Mouse (Mus musculus) liver (tissue): ENCODE data around the gene Rabgef1.
A peak's percentile ranks its signal among the peaks of the same experiment; 100 is the strongest.

Experiments
- DNase-seq: peaks from one replicate; pipeline ENCODE4 v3.0.0-alpha.2; 2020; ENCODE audit warnings: mixed read lengths

Rabgef1 gene

GRCm38 (mm10) chr5:130173012-130173411 is 1.4 kb downstream of the Rabgef1 start:
- DNase-seq = peak; percentile 28

- no peak for DNase-seq
Observed at GRCm38 (mm10) chr5:130177871-130178270, 6.3 kb downstream of the Rabgef1 start.

GRCm38 (mm10) chr5:130180362-130180761 is 8.8 kb downstream of the Rabgef1 start:
- DNase-seq = no peak

- DNase-seq = no peak
Observed at GRCm38 (mm10) chr5:130181740-130182540, 10.3 kb downstream of the Rabgef1 start.

- DNase-seq = no peak
Observed at GRCm38 (mm10) chr5:130182541-130182821, 10.9 kb downstream of the Rabgef1 start.

- DNase-seq = no peak
Observed at GRCm38 (mm10) chr5:130184193-130184856, 12.7 kb downstream of the Rabgef1 start.

GRCm38 (mm10) chr5:130185312-130185711 is 13.7 kb downstream of the Rabgef1 start:
- DNase-seq = no peak

- DNase-seq = peak; percentile 24
Observed at GRCm38 (mm10) chr5:130187383-130187782, 15.8 kb downstream of the Rabgef1 start.

GRCm38 (mm10) chr5:130190909-130191308 is 19.3 kb downstream of the Rabgef1 start:
- DNase-seq = no peak

GRCm38 (mm10) chr5:130191865-130192264 is 20.3 kb downstream of the Rabgef1 start:
- no peak for DNase-seq

- no peak for DNase-seq
Observed at GRCm38 (mm10) chr5:130192356-130192944, 20.9 kb downstream of the Rabgef1 start.

GRCm38 (mm10) chr5:130193760-130194159 is 22.2 kb downstream of the Rabgef1 start:
- DNase-seq = no peak

- DNase-seq = no peak
Observed at GRCm38 (mm10) chr5:130196307-130196706, 24.7 kb downstream of the Rabgef1 start.

GRCm38 (mm10) chr5:130197454-130197853 is 25.9 kb downstream of the Rabgef1 start:
- no peak for DNase-seq

- no peak for DNase-seq
Observed at GRCm38 (mm10) chr5:130197981-130198380, 26.4 kb downstream of the Rabgef1 start.

GRCm38 (mm10) chr5:130200233-130201029 is 28.8 kb downstream of the Rabgef1 start:
- DNase-seq = no peak

- DNase-seq = no peak
Observed at GRCm38 (mm10) chr5:130203948-130204347, 32.4 kb downstream of the Rabgef1 start.

GRCm38 (mm10) chr5:130204560-130204959 is 33.0 kb downstream of the Rabgef1 start:
- DNase-seq = no peak

- DNase-seq = no peak
Observed at GRCm38 (mm10) chr5:130205441-130206023, 33.9 kb downstream of the Rabgef1 start.

- DNase-seq = no peak
Observed at GRCm38 (mm10) chr5:130207299-130207698, 35.7 kb downstream of the Rabgef1 start.

GRCm38 (mm10) chr5:130212956-130213355 is 41.4 kb downstream of the Rabgef1 start:
- no peak for DNase-seq

- DNase-seq = no peak
Observed at GRCm38 (mm10) chr5:130216781-130217180, 45.2 kb downstream of the Rabgef1 start, which contains the start of gene Tmem248. Gene Tmem248 (plus strand): TSS chr5:130217081.

GRCm38 (mm10) chr5:130217406-130217805 is 45.8 kb downstream of the Rabgef1 start:
- no peak for DNase-seq
